8 mouse cellular contexts compared by ENCODE assay signal in genomic region chr6:13678349-13678748, GRCm38 (mm10). TPM values are rescaled to one million over a fixed set of nuclear protein-coding genes. Genes with fewer than 3 reads are reported as not detected.
DNase-seq lines count a peak whose midpoint lies in the region; ATAC-seq and TF ChIP-seq lines count a peak whose summit lies in the region.

No protein-coding gene starts in this region.

- H3K27ac ChIP-seq in cerebellum, adult 2 months (ENCODE audit: insufficient read depth, low read length) = no peak overlapping the region
- H3K27ac ChIP-seq in limb, embryonic 12.5 days = peak overlapping the region; percentile 82
- no peak overlapping the region for H3K27ac ChIP-seq in small intestine, adult 2 months (ENCODE audit: insufficient read depth, low read depth, low read length)

- no peak for TF ChIP-seq CTCF in cerebellum, adult 2 months (IDR thresholded peaks at IDR 0.05; ENCODE audit: borderline replicate concordance, insufficient read depth, low read depth, low read length)
- TF ChIP-seq CTCF in small intestine, adult 2 months (IDR thresholded peaks at IDR 0.05; ENCODE audit: extremely low read depth, insufficient read length, insufficient replicate concordance, low read depth, low read length) = no peak

- peak overlapping the region; percentile 63 for H3K4me2 ChIP-seq in limb, embryonic 12.5 days

- H3K36me3 ChIP-seq in megakaryocyte, embryonic 14.5 days (replicated peaks; ENCODE audit: low read length) = peaks cover 14% of the 10 kb centered on the region
- no peaks in the 10 kb centered on the region for H3K36me3 ChIP-seq in limb, embryonic 12.5 days
- no peaks in the 10 kb centered on the region for H3K36me3 ChIP-seq in small intestine, adult 2 months (ENCODE audit: control insufficient read depth, insufficient read depth, low read length)

- TF ChIP-seq POLR2A in cerebellum, adult 2 months (IDR thresholded peaks at IDR 0.05; ENCODE audit: borderline replicate concordance, insufficient read depth, low read length) = no peak
- no peak for TF ChIP-seq POLR2A in small intestine, adult 2 months (IDR thresholded peaks at IDR 0.05; ENCODE audit: low read depth, low read length)

- no peak for DNase-seq in cerebellum, adult 2 months
- no peak for DNase-seq in cerebellum, adult 9-11 months
- DNase-seq in frontal cortex, postnatal 14 days (ENCODE audit: low spot score in 2 of 2) = no peak
- no peak for DNase-seq in frontal cortex, adult 2 months (ENCODE audit: extremely low spot score in 1 of 2, low spot score in 1 of 2)

- no peaks in the 10 kb centered on the region for H3K27me3 ChIP-seq in cerebellum, adult 2 months (ENCODE audit: control insufficient read depth, insufficient read depth, low read length)
- no peaks in the 10 kb centered on the region for H3K27me3 ChIP-seq in megakaryocyte, embryonic 14.5 days (replicated peaks)
- no peaks in the 10 kb centered on the region for H3K27me3 ChIP-seq in limb, embryonic 12.5 days
- no peaks in the 10 kb centered on the region for H3K27me3 ChIP-seq in small intestine, adult 2 months (ENCODE audit: control insufficient read depth, insufficient read depth, low read length)

- 26% methylated on average over 5 of the region's 5 CpGs for WGBS in cerebellum, adult 2 months
- 16% methylated on average over 5 of the region's 5 CpGs for WGBS in limb, embryonic 12.5 days
- WGBS in small intestine, adult 2 months = 22% methylated on average over 5 of the region's 5 CpGs

- no peak for ATAC-seq in megakaryocyte, adult 5-6 weeks (ENCODE audit: poor library complexity, severe bottlenecking)
- no peak for ATAC-seq in limb, embryonic 12.5 days (ENCODE audit: insufficient number of reproducible peaks, insufficient read depth, low FRiP score, low TSS enrichment, low read depth)

- H3K4me3 ChIP-seq in cerebellum, adult 2 months (replicated peaks; ENCODE audit: insufficient read depth, low read depth, low read length) = peak overlapping the region; percentile 68
- H3K4me3 ChIP-seq in megakaryocyte, embryonic 14.5 days (replicated peaks) = peak overlapping the region; percentile 99
- H3K4me3 ChIP-seq in limb, embryonic 12.5 days (replicated peaks) = peak overlapping the region; percentile 92
- H3K4me3 ChIP-seq in small intestine, adult 2 months (ENCODE audit: low read depth, low read length) = peak overlapping the region; percentile 67

- no peaks in the 10 kb centered on the region for H3K9me3 ChIP-seq in megakaryocyte, embryonic 14.5 days
- no peaks in the 10 kb centered on the region for H3K9me3 ChIP-seq in limb, embryonic 12.5 days

- H3K9ac ChIP-seq in limb, embryonic 12.5 days (replicated peaks) = no peak overlapping the region

- no peaks in the 10 kb centered on the region; the same call in 1 of the 2 replicates for H3K4me1 ChIP-seq in cerebellum, adult 2 months (ENCODE audit: control insufficient read depth, insufficient read depth, low read length)
- peaks cover 44% of the 10 kb centered on the region for H3K4me1 ChIP-seq in megakaryocyte, embryonic 14.5 days
- peaks cover 3% of the 10 kb centered on the region for H3K4me1 ChIP-seq in limb, embryonic 12.5 days (replicated peaks)
- H3K4me1 ChIP-seq in small intestine, adult 2 months (ENCODE audit: control insufficient read depth, insufficient read depth, insufficient read length, low read length) = peaks cover 2% of the 10 kb centered on the region; the same call in 1 of the 2 replicates

RNA-seq across cellular contexts. Expression of gene Bmt2, which starts 0.6 kb away (rescaled TPM):
- polyA plus RNA-seq in cerebellum, adult 2 months (2012; rRNA removed) = 13.2 and 13.3 TPM in 2 replicates
- 0.92 and 1.8 TPM in 2 replicates for polyA plus RNA-seq in megakaryocyte, embryonic 14.5 days (2012; ENCODE audit: insufficient read depth, low replicate concordance)
- total RNA-seq in megakaryocyte, adult 5-6 weeks (2015) = 30.3 and 33.4 TPM in 2 replicates
- total RNA-seq in megakaryocyte, adult 5-6 weeks (2017) = 24.0 and 27.7 TPM in 2 replicates
- polyA plus RNA-seq in limb, embryonic 12.5 days (2016; fragmentation: Nextera tagmentation; extraction: Ambion mirVana) = 23.7 and 25.5 TPM in 2 replicates
- 0.25 and 0.77 TPM in 2 replicates for polyA plus RNA-seq in small intestine, adult 2 months (2012; rRNA removed)
- 14.6 and 15.9 TPM in 2 replicates for polyA plus RNA-seq in frontal cortex, adult 2 months (2012; rRNA removed)
